Mouse (Mus musculus) heart, embryonic 15.5 days (tissue): Measurements from ENCODE around the gene Calhm4. TPM values are rescaled to one million over a fixed set of nuclear protein-coding genes. Genes with fewer than 3 reads are reported as not detected.
"Not testable (repeated sequence)": the region's sequence is repeated elsewhere in the genome, so short reads cannot be mapped to it uniquely, and the experiment has no call there.

ENCODE experiments used
- ATAC-seq: fragments of 200-750 bp; cut with Nextera tagmentation; replicated peaks from 2 replicates; pipeline ENCODE4 v1.8.0; 2017; ENCODE audit warnings: low read depth, moderate TSS enrichment; ENCODE audit not compliant: insufficient number of reproducible peaks, insufficient read depth, low FRiP score
- H3K27ac ChIP-seq: fragments of 300-500 bp; sonication (generic); 2 replicates; pipeline ENCODE4 v1.5.1; 2015; ENCODE audit warnings: mild to moderate bottlenecking, inconsistent platforms
- H3K27me3 ChIP-seq: fragments of 300-500 bp; sonication (generic); 2 replicates; pipeline ENCODE4 v1.6.1; 2015; ENCODE audit warnings: inconsistent platforms
- H3K36me3 ChIP-seq: fragments of 300-500 bp; sonication (generic); 2 replicates; pipeline ENCODE4 v1.6.1; 2015; ENCODE audit warnings: mild to moderate bottlenecking, inconsistent platforms
- H3K4me1 ChIP-seq: fragments of 300-500 bp; sonication (generic); replicated peaks from 2 replicates; pipeline ENCODE4 v1.6.1; 2015; ENCODE audit warnings: inconsistent platforms
- H3K4me2 ChIP-seq: fragments of 300-500 bp; sonication (generic); 2 replicates; pipeline ENCODE4 v1.6.1; 2015; ENCODE audit warnings: inconsistent platforms, mild to moderate bottlenecking, moderate library complexity
- H3K4me3 ChIP-seq: fragments of 300-500 bp; sonication (generic); 2 replicates; pipeline ENCODE4 v1.5.1; 2015; ENCODE audit warnings: mild to moderate bottlenecking, inconsistent platforms
- H3K9ac ChIP-seq: fragments of 300-500 bp; sonication (generic); 2 replicates; pipeline ENCODE4 v1.6.1; 2015; ENCODE audit warnings: mild to moderate bottlenecking, inconsistent platforms
- H3K9me3 ChIP-seq: fragments of 300-500 bp; sonication (generic); replicated peaks from 2 replicates; pipeline ENCODE4 v1.6.1; 2016; ENCODE audit warnings: inconsistent platforms
- WGBS: fragments of 180-500 bp; shearing (Covaris S2); methylation state at CpG from one replicate; pipeline ENCODE4 v1.1.7; 2015; ENCODE audit warnings: mixed read lengths; 5-methylcytosine and 5-hydroxymethylcytosine counted together
- polyA plus RNA-seq: library from polyadenylated mRNA; unstranded; fragments of >200 nt; fragmentation: Nextera tagmentation; extraction: Ambion mirVana; gene quantifications from 2 replicates; pipeline ENCODE4 v1.2.1, GENCODE M21; 2015

Calhm4 gene
- polyA plus RNA-seq, 1 experiment from 2014 or later, result not detected

DNA sequence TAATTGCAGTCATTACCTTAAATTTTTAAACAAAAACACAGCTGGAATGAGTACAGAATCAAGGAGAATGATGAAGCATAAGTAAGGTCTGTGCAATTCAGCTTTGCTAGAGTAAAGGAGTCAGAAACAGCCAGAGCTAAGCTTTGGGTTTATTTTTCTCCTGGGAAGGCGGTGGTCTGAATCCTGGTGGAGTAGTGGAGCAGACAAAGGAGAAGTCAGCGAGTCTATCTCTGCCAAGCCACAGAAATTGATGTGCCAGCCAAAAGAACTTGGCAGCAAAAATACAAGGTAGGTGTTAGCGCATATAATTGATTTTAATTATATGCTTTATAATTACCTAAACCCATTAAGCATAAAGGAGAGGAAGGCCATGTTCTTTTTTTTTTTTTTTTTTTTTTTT lies 6.7 kb downstream of the Calhm4 start, which contains the start of gene Trappc3l:
TSS of gene Trappc3l (plus strand) at position 197 of the 400 bp plus-strand sequence.
- Histone ChIP-seq H3K4me2 (no peak within 1 kb of the TSS), H3K9me3 (no peaks in the 10 kb centered on the region), H3K4me1 (no peaks in the 10 kb centered on the region; the same call in 1 of the 2 replicates), H3K27me3 (no peaks in the 10 kb centered on the region), H3K36me3 (no peaks in the 10 kb centered on the region), H3K4me3 (no peak within 1 kb of the TSS), H3K9ac (no peak within 1 kb of the TSS), H3K27ac (no peak within 1 kb of the TSS)
- WGBS, result 78% methylated on average over 3 of the region's 3 CpGs
- no peak for ATAC-seq

DNA sequence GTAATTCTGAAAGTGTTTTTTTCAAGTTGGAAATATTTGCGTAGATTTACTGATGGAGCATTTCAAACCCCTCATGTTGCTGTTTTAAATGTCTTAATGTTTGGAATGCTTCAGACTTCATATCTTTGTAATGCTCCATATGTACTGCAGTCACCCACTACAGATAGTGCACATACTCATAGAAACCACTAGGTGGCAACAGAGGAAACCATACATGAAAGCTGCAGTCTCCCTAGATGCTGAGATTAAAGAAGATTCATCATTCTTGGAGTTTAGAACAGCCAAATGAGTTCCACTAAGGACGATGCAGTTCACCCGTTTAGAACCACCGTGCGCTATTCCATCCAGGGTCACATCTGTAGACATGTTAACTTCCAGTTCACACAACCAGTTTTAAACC lies 7.5 kb downstream of the Calhm4 start:
- no peaks in the 10 kb centered on the region for H3K9me3 ChIP-seq
- H3K27ac ChIP-seq, result no peak overlapping the region
- H3K27me3 ChIP-seq, result no peaks in the 10 kb centered on the region
- H3K4me3 ChIP-seq, result no peak overlapping the region
- no peaks in the 10 kb centered on the region; the same call in 1 of the 2 replicates for H3K4me1 ChIP-seq
- H3K9ac ChIP-seq, result no peak overlapping the region
- H3K36me3 ChIP-seq, result no peaks in the 10 kb centered on the region
- 15% methylated on average over 5 of the region's 5 CpGs for WGBS
- no peak overlapping the region for H3K4me2 ChIP-seq
- ATAC-seq, result no peak; the same call in 1 of the 2 replicates

DNA sequence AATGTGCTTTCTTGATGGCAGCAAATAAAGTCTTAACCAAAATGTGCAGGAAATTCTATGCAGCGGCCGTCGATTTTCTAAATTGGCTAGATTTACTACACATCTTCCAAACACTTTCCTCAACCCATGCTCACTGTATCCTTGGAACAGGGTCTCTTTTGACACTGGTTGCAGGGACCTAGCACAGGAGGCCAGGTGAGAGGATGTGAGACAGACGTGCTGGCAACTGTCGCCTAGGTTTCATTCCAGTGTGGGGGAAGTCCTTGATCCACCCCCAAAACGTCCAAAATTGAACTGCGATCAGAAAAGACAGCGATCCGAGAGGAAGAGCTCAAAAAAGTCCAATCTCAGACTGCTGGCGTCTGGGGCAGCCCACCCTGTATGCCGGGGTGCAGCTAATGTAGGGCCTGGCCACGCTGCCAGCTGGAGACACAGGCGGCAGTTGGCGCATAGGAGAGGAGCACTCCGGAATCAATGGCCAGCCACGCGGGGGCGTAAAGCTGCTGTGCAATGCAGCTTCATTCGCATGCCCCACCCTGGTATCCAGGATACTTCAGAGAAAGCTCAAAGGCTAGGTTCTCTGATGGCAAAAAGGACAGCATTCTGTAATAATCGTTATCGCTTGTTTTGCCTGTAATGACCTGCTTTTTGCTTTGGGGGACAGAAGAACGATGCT lies 10.3 kb downstream of the Calhm4 start:
- Histone ChIP-seq H3K27me3 (no peaks in the 10 kb centered on the region), H3K4me2 (peak overlapping the region; percentile 60), H3K36me3 (no peaks in the 10 kb centered on the region), H3K27ac (no peak overlapping the region), H3K4me3 (peak overlapping the region; percentile 33), H3K9me3 (no peaks in the 10 kb centered on the region), H3K9ac (peak overlapping the region; percentile 40; the same call in 1 of the 2 replicates), H3K4me1 (no peaks in the 10 kb centered on the region; the same call in 1 of the 2 replicates)
- 17% methylated on average over 22 of the region's 22 CpGs for WGBS
- ATAC-seq, result 0 out of 2 replicates have a peak, but pooled peaks have one; percentile 60

DNA sequence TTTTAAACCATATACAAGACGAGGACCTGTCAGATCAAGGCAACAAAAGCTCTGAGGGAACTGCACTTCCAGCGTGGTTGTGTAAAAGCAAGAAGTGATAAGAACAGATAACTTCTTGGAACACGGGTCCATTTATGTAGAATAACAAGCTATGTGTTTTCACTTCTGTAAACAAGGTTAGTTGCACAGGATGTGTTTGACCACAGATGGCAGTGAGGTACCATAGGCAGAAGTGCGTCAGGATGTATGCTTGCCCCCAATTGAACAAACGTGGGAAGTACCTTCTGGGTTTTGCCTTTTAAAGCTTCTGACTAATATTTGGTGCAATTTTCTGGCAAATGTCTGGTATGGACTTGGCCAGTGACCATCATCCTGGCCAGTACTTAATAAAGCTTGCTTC lies 13.8 kb downstream of the Calhm4 start:
- no peak overlapping the region for H3K9ac ChIP-seq
- 50% methylated on average over 5 of the region's 5 CpGs for WGBS
- no peak overlapping the region for H3K4me2 ChIP-seq
- H3K27ac ChIP-seq, result no peak overlapping the region
- no peaks in the 10 kb centered on the region for H3K9me3 ChIP-seq
- H3K4me3 ChIP-seq, result no peak overlapping the region
- H3K27me3 ChIP-seq, result no peaks in the 10 kb centered on the region
- no peak for ATAC-seq
- no peaks in the 10 kb centered on the region; the same call in 1 of the 2 replicates for H3K4me1 ChIP-seq
- no peaks in the 10 kb centered on the region for H3K36me3 ChIP-seq

- peak; percentile 99 for ATAC-seq
- Histone ChIP-seq H3K4me1 (peaks cover 20% of the 10 kb centered on the region), H3K4me3 (peak within 1 kb of the TSS; percentile 90), H3K9me3 (no peaks in the 10 kb centered on the region), H3K9ac (peak within 1 kb of the TSS; percentile 89), H3K4me2 (peak within 1 kb of the TSS; percentile 83), H3K36me3 (no peaks in the 10 kb centered on the region), H3K27me3 (no peaks in the 10 kb centered on the region), H3K27ac (peak within 1 kb of the TSS; percentile 98)
- WGBS, result under 1% methylated on average over 82 of the region's 82 CpGs
These were observed 24.6 kb downstream of the Calhm4 start, which contains the start of gene Rwdd1 for GRCm38 (mm10) chr10:34019302-34020075. TSS of gene Rwdd1 (minus strand) at chr10:34019624.

DNA sequence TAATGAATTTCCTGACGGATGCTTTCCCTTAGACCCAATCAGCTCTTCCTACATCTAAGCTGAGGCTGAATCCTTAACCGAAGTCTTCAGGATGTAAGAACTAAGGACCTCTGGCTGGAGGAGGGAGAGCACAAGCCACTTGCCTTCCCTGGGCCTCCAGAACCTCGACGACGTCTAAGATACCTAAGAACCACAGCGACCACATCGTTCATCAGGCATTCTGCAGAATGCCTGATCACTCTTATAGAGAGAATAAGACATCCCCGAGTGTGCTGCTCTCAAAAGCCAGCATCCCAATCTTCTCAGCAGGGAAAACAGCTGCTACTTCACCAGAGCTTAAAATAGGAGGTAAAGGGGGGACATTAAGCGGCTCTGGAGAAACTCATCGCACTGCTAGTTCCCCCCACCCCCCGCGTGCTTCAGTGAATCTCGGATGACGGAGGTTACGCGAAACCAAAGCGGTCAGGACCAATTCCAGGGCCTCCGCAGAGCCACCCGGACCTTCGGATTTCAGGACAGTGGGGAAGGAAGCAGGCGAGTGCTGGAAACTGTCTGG lies 25.3 kb downstream of the Calhm4 start:
- Histone ChIP-seq H3K4me1 (peaks cover 20% of the 10 kb centered on the region), H3K4me3 (peak overlapping the region; percentile 90), H3K36me3 (no peaks in the 10 kb centered on the region), H3K9ac (peak overlapping the region; percentile 89), H3K9me3 (no peaks in the 10 kb centered on the region), H3K27ac (peak overlapping the region; percentile 98), H3K27me3 (no peaks in the 10 kb centered on the region), H3K4me2 (peak overlapping the region; percentile 83)
- WGBS, result under 1% methylated on average over 21 of the region's 21 CpGs
- peak; percentile 44 for ATAC-seq

DNA sequence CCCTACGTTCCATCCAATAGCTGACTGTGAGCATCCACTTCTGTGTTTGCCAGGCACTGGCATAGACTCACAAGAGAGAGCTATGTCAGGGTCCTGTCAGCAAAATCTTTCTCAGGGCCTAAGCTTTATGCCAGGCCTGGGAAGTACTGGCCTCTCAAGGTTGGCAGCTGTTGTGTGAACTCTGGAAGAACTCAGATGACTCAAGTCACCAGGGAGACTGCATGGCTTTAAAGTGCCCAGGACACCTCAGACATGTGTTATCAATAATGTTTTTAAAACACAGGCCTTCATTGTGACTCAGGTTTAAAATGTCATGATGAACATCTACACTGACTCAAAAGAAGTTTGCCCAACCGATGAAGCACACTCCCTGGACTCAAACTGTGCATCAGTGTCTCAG lies 30.9 kb downstream of the Calhm4 start:
- H3K4me2 ChIP-seq, result no peak overlapping the region
- H3K9me3 ChIP-seq, result no peaks in the 10 kb centered on the region
- H3K27ac ChIP-seq, result no peak overlapping the region
- no peak overlapping the region for H3K9ac ChIP-seq
- 84% methylated on average over 2 of the region's 2 CpGs for WGBS
- no peaks in the 10 kb centered on the region for H3K27me3 ChIP-seq
- H3K4me1 ChIP-seq, result peaks cover 8% of the 10 kb centered on the region
- no peak for ATAC-seq
- H3K36me3 ChIP-seq, result peaks cover 4% of the 10 kb centered on the region
- H3K4me3 ChIP-seq, result no peak overlapping the region

- Histone ChIP-seq H3K4me3 (no peak overlapping the region), H3K27me3 (no peaks in the 10 kb centered on the region), H3K27ac (no peak overlapping the region), H3K9me3 (no peaks in the 10 kb centered on the region), H3K4me1 (peaks cover 2% of the 10 kb centered on the region; the same call in 1 of the 2 replicates), H3K9ac (no peak overlapping the region), H3K36me3 (peaks cover 4% of the 10 kb centered on the region), H3K4me2 (no peak overlapping the region)
- 94% methylated on average over 4 of the region's 4 CpGs for WGBS
- no peak for ATAC-seq
These were observed 31.5 kb downstream of the Calhm4 start for GRCm38 (mm10) chr10:34012581-34012980.

GRCm38 (mm10) chr10:33998397-33998796 lies 45.7 kb downstream of the Calhm4 start:
- Histone ChIP-seq H3K9me3 (no peaks in the 10 kb centered on the region), H3K27me3 (no peaks in the 10 kb centered on the region), H3K4me3 (no peak overlapping the region), H3K9ac (no peak overlapping the region), H3K4me1 (no peaks in the 10 kb centered on the region), H3K36me3 (peaks cover 58% of the 10 kb centered on the region), H3K4me2 (no peak overlapping the region), H3K27ac (no peak overlapping the region)
- no peak for ATAC-seq

DNA sequence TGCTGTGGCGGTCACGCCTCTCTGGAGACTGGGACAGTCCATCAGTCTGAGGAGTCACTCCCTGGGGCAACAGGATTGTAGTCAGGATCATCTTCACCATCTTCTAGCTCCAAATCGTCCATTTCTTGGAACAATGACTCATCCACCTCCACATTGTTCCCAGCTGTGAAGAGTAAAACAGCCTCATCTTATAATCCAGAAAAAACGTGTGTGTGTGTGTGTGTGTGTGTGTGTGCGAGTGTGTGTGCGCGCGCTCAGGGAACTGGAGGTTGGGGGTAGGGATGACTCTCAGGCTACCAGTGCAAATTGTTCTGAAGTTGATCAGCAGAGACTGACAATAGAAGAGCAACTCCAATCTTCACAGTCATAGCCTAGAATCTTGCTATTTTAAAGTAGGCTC lies 47.4 kb downstream of the Calhm4 start:
- H3K36me3 ChIP-seq, result peaks cover 59% of the 10 kb centered on the region
- H3K27ac ChIP-seq, H3K4me3 ChIP-seq, H3K27me3 ChIP-seq, H3K4me1 ChIP-seq, H3K9ac ChIP-seq, H3K9me3 ChIP-seq, H3K4me2 ChIP-seq, ATAC-seq: not testable (repeated sequence)
- 89% methylated on average over 6 of the region's 8 CpGs for WGBS
